Mouse (Mus musculus): ENCODE data around the gene Npy5r.

GRCm38 (mm10) chr8:66687511-66688329, at the start of gene Npy5r:
- no peak for TF ChIP-seq CTCF (IDR thresholded peaks at IDR 0.05; ENCODE audit: low read depth, low read length)
- TF ChIP-seq POLR2AphosphoS5 (IDR thresholded peaks at IDR 0.05; ENCODE audit: insufficient replicate concordance, low read depth, low read length) = no peak
- no peak for TF ChIP-seq TAL1 (conservative IDR thresholded peaks at IDR 0.05; ENCODE audit: low read depth, low read length)
